Mouse (Mus musculus) spleen, adult 2 months (tissue): Measurements from ENCODE around the gene Igfbp5. TPM values are rescaled to one million over a fixed set of nuclear protein-coding genes. Genes with fewer than 3 reads are reported as not detected.

Experiments
- DNase-seq, 2 experiments: peaks; one replicate each; pipeline versions ENCODE4 v3.0.0 to v3.0.0-alpha.2; 2012 to 2021; ENCODE audit warnings: low spot score in 2 of 2, low read depth in 1 of 2
- H3K27ac ChIP-seq: fragments of 200-500 bp; 2 replicates; pipeline ENCODE4 v1.5.1; 2012; ENCODE audit warnings: low read length, inconsistent platforms; ENCODE audit not compliant: insufficient read depth
- H3K27me3 ChIP-seq: fragments of 200-500 bp; 2 replicates; pipeline ENCODE4 v1.6.1; 2012; ENCODE audit warnings: mild to moderate bottlenecking, moderate library complexity, low read length, inconsistent platforms; ENCODE audit not compliant: control insufficient read depth, insufficient read depth
- H3K36me3 ChIP-seq: fragments of 200-500 bp; 2 replicates; pipeline ENCODE4 v1.6.1; 2012; ENCODE audit warnings: mild to moderate bottlenecking, low read length, inconsistent platforms; ENCODE audit not compliant: control insufficient read depth, insufficient read depth
- H3K4me1 ChIP-seq: fragments of 200-500 bp; 2 replicates; pipeline ENCODE4 v1.6.1; 2011; ENCODE audit warnings: inconsistent platforms; ENCODE audit not compliant: control insufficient read depth, insufficient read depth, insufficient read length
- H3K4me3 ChIP-seq: fragments of 200-500 bp; 2 replicates; pipeline ENCODE4 v1.5.1; 2011; ENCODE audit warnings: mild to moderate bottlenecking, inconsistent platforms; ENCODE audit not compliant: insufficient read depth, insufficient read length; ENCODE audit errors: extremely low read depth
- CTCF ChIP-seq: fragments of 200-500 bp; IDR thresholded peaks from 2 replicates; pipeline ENCODE4 v1.5.1; 2011; ENCODE audit warnings: mild to moderate bottlenecking, inconsistent platforms; ENCODE audit not compliant: insufficient read depth, insufficient read length, insufficient replicate concordance; ENCODE audit errors: extremely low read depth
- POLR2A ChIP-seq: fragments of 200-500 bp; IDR thresholded peaks from 2 replicates; pipeline ENCODE4 v1.6.1; 2011; ENCODE audit warnings: low read depth, low read length, inconsistent platforms
- WGBS: fragments of 180-500 bp; shearing (Covaris S2); methylation state at CpG from one replicate; pipeline ENCODE4 v1.1.7; 2018; 5-methylcytosine and 5-hydroxymethylcytosine counted together
- polyA plus RNA-seq: library from polyadenylated mRNA; depleted of rRNA; stranded (reverse); fragments of >200 nt; gene quantifications from 2 replicates; pipeline ENCODE4 v1.2.3, GENCODE M21; 2012; rRNA removed

Igfbp5 gene
- polyA plus RNA-seq: 8.8 and 10.7 TPM in 2 replicates

DNA sequence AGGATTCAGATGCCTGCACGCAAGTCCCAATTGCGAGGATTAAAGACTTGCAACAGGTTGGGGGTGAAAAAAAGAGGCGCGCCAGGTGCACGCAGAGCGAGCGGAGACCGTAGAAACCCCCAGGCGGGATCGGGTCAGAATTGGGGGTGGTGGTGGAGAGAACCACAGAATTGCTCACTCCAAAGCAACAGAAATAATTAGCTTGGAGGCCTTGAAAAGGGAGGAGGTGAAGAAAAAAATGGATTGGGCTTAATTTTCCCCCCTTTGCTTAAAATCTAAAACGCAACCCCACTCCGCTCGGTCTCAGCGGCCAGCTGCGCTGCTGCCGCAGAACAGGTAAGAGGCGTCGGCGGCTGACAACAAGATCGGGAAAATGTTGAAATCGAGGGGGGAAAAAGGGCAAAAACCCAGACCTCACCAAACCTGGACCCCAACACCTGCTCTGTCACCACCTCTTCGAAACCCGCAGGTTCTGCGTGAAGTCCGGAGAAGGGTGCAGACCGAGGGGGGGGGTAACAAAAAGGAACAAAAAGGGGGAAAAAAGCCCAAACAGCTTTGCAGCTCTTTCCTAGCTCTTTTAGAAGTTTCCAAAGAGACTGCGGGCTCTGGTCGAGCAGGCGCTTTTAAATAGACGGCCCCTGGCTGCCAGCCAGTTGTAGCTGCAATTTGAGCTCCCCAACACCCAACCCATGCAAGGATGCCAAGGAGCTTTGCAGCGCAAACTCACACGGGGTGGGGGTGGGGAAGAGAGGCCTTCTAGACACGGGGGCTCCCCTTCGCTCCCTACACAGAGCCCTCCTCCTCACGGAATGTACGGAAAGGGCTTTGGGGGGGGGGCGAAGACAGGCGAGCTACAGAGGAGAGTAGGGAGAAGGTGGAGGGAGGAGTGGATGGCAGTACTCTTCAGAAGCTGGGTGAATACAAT is at the start of gene Igfbp5:
Gene Igfbp5, minus strand, starts transcription at position 598 of the 925 bp plus-strand sequence.
- no peak for TF ChIP-seq POLR2A
- no peak for TF ChIP-seq CTCF
- Histone ChIP-seq H3K27ac (no peak within 1 kb of the TSS), H3K27me3 (peaks cover 23% of the 10 kb centered on the region), H3K36me3 (no peaks in the 10 kb centered on the region), H3K4me3 (no peak within 1 kb of the TSS), H3K4me1 (no peaks in the 10 kb centered on the region)
- no peak for DNase-seq
- WGBS: 5% methylated on average over 38 of the region's 38 CpGs

GRCm38 (mm10) chr1:72914815-72915214 is 40.1 kb upstream of the Igfbp5 start:
- H3K27ac ChIP-seq: no peak overlapping the region
- no peak for DNase-seq
- H3K36me3 ChIP-seq: no peaks in the 10 kb centered on the region
- TF ChIP-seq CTCF (no peak), POLR2A (no peak)
- no peak overlapping the region for H3K4me3 ChIP-seq
- H3K27me3 ChIP-seq: no peaks in the 10 kb centered on the region
- H3K4me1 ChIP-seq: no peaks in the 10 kb centered on the region
- 62% methylated on average over 6 of the region's 6 CpGs for WGBS

DNA sequence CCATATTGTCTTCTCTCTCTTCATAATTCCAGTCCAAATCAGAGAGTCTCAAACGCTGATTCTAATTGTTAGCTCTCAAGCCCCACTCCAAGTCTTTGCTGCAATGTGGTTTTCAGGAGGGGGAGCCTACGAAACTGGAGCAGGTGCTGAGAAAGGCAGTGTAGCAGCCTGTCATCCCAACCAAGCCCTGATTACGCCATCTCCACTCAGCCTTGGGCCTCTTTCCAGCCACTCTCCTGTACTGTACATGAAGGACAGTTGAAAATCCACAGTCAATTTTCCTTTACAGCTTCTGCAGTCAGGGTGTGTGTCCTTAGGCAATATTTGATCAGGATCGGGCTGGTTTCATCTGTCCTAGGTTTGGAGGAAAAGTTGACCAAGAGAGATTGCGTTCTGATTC is 38.4 kb upstream of the Igfbp5 start:
- no peak overlapping the region for H3K27ac ChIP-seq
- no peak for TF ChIP-seq POLR2A
- no peak for TF ChIP-seq CTCF
- DNase-seq: no peak
- H3K4me1 ChIP-seq: no peaks in the 10 kb centered on the region
- no peak overlapping the region for H3K4me3 ChIP-seq
- H3K27me3 ChIP-seq: no peaks in the 10 kb centered on the region
- WGBS: 88% methylated on average over 5 of the region's 5 CpGs
- H3K36me3 ChIP-seq: no peaks in the 10 kb centered on the region

DNA sequence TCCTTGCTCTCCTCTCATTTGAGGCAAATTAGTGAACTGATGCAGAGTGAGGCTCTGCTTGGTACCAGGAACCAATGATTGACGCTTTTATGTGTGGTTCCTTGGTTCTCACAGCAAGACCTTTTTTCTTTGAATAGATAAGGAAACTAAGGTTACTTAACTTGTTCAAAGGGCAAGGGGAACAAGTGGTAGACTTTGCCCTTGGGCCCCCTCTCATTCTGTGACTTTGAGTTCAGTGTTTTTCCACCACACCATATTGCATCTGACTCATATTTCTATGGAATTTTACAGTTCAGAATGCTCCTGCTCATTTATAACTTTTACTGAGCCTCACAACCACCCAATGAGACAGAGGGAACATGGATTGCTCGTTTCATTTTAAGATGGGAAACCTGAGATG is 21.1 kb upstream of the Igfbp5 start:
- TF ChIP-seq CTCF (no peak), POLR2A (no peak)
- DNase-seq: no peak
- H3K36me3 ChIP-seq: no peaks in the 10 kb centered on the region
- no peaks in the 10 kb centered on the region for H3K27me3 ChIP-seq
- WGBS: 81% methylated on average over 2 of the region's 2 CpGs
- no peaks in the 10 kb centered on the region for H3K4me1 ChIP-seq
- no peak overlapping the region for H3K4me3 ChIP-seq
- H3K27ac ChIP-seq: no peak overlapping the region

GRCm38 (mm10) chr1:72887910-72888309 is 13.2 kb upstream of the Igfbp5 start:
- no peaks in the 10 kb centered on the region for H3K4me1 ChIP-seq
- TF ChIP-seq CTCF (no peak), POLR2A (no peak)
- H3K27ac ChIP-seq: no peak overlapping the region
- H3K27me3 ChIP-seq: no peaks in the 10 kb centered on the region
- no peak overlapping the region for H3K4me3 ChIP-seq
- no peaks in the 10 kb centered on the region for H3K36me3 ChIP-seq
- WGBS: 36% methylated on average over 1 of the region's 1 CpGs
- no peak for DNase-seq

GRCm38 (mm10) chr1:72885819-72886169 is 11.1 kb upstream of the Igfbp5 start:
- WGBS: 76% methylated on average over 7 of the region's 7 CpGs
- TF ChIP-seq CTCF: no peak
- no peak for TF ChIP-seq POLR2A
- H3K36me3 ChIP-seq: no peaks in the 10 kb centered on the region

DNA sequence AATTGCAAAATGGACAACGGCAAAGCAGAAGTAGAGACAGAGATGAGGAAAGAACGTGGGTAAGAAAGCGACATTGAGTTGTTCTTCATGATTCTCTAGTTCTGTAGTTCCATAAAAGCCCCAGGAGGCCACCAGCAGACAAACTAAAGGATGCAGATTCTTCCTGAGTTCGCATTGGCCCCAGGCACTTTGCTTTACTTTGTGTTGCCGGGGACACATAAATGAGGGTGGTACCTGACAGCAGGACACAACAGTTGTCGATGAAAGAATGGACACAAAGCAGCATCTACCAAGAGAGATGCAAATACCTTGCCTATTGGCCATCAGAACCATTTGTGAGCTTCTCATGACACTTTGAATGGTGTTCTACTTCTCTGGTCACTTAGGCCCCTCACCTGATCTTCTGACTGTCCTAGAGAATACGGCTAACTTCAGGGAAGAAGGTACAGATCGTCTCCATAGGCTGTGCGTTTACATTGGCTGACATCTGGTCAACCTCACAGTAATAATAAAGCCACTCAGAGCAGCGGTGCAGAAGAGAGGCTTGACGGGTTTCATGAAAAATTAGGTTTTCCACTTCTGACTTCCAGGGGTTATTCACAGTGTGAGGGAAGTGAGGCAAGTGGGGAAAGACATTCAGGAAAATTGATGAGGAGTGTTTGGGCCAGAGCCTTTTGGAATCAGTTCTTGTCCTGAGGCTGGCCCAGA is 10.6 kb upstream of the Igfbp5 start:
- TF ChIP-seq POLR2A: no peak
- no peak for TF ChIP-seq CTCF

More at GRCm38 (mm10) chr1:72885819-72886169, 11.1 kb upstream of the Igfbp5 start:
- no peak overlapping the region for H3K27ac ChIP-seq
- H3K4me3 ChIP-seq: no peak overlapping the region
- no peak for DNase-seq
- no peaks in the 10 kb centered on the region for H3K27me3 ChIP-seq
- H3K4me1 ChIP-seq: no peaks in the 10 kb centered on the region

More for the DNA sequence above, 10.6 kb upstream of the Igfbp5 start:
- Histone ChIP-seq H3K4me3 (no peak overlapping the region), H3K27me3 (no peaks in the 10 kb centered on the region), H3K27ac (no peak overlapping the region), H3K36me3 (no peaks in the 10 kb centered on the region), H3K4me1 (no peaks in the 10 kb centered on the region)
- WGBS: 88% methylated on average over 11 of the region's 11 CpGs
- DNase-seq: no peak
